In the genomic region with DNA sequence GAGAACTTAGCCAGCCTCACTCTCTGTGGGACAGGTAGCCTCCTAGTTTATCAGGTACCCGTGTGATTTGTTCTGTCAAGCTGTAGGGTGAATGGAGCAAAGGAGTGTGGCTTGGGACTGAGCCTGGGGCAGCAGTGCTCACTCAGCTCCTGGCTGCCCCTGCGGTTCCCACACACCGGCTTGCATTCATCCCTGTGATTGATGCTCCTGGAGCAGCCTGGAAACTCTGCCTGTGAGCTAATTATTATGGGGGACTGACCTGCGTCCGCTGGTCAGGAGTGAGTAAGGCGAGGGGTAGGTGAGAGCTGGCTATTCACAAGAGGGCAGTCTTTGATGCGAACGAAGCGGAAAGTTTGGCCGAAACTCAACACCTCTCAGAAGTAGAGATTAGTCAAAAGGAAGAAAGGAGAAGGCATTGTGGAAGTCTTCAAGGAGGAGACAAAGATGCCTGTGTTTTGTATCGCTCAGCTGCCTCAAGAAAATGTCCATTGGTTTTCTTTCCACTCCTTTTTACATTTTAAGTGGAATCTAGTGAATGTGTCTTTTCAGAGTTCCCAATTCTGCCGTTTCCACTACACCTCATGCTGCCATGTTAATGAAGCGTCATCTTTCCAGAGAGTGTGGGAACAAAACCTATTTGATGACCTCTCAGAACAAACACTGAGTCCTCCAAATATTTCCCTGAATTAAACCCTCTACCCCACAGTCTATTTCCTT, we compare ENCODE assay signal across 10 mouse cellular contexts.
A peak's percentile ranks its signal among the peaks of the same experiment; 100 is the strongest.
DNase-seq lines count a peak whose midpoint lies in the region; ATAC-seq lines count a peak whose summit lies in the region.
"Had no signal": no experiment of that assay in that cellular context is flagged by ENCODE, and none has a peak within 500 bp of the region (broad histone marks: within the 10 kb centered on the region; RNA-seq: fewer than 3 reads in every experiment).

No protein-coding gene starts in this region.

- H3K4me3 ChIP-seq in hindbrain, embryonic 11.5 days (ENCODE audit: low read depth, low read length), result no peak overlapping the region
- H3K4me3 ChIP-seq in hindbrain, embryonic 10.5 days, result no peak overlapping the region
- H3K4me3 ChIP-seq in embryonic facial prominence, embryonic 11.5 days (ENCODE audit: low read depth, low read length), result no peak overlapping the region
- no peak overlapping the region for H3K4me3 ChIP-seq in hindbrain, embryonic 14.5 days (replicated peaks; ENCODE audit: low read length)
- no peak overlapping the region for H3K4me3 ChIP-seq in midbrain, embryonic 15.5 days
- H3K4me3 ChIP-seq: heart, embryonic 15.5 days had no signal

- peak; percentile 40; the same call in 1 of the 2 replicates for ATAC-seq in hindbrain, embryonic 11.5 days (ENCODE audit: low FRiP score)
- peak; percentile 44; the same call in 1 of the 2 replicates for ATAC-seq in embryonic facial prominence, embryonic 11.5 days (replicated peaks; ENCODE audit: insufficient number of reproducible peaks, low FRiP score, low TSS enrichment, low read depth)
- peak; percentile 71 for ATAC-seq in hindbrain, embryonic 14.5 days (ENCODE audit: low FRiP score)
- peak; percentile 71 for ATAC-seq in midbrain, embryonic 15.5 days (replicated peaks)

- H3K4me2 ChIP-seq in hindbrain, embryonic 11.5 days (replicated peaks; ENCODE audit: low read depth, low read length), result no peak overlapping the region
- no peak overlapping the region for H3K4me2 ChIP-seq in embryonic facial prominence, embryonic 11.5 days (ENCODE audit: low read depth, low read length)
- no peak overlapping the region for H3K4me2 ChIP-seq in hindbrain, embryonic 14.5 days (replicated peaks)
- no peak overlapping the region for H3K4me2 ChIP-seq in midbrain, embryonic 15.5 days
- H3K4me2 ChIP-seq: heart, embryonic 15.5 days had no signal

- WGBS in hindbrain, embryonic 11.5 days, result 29% methylated on average over 13 of the region's 13 CpGs
- 41% methylated on average over 13 of the region's 13 CpGs for WGBS in hindbrain, embryonic 10.5 days
- WGBS in embryonic facial prominence, embryonic 11.5 days, result 23% methylated on average over 13 of the region's 13 CpGs
- 21% methylated on average over 13 of the region's 13 CpGs for WGBS in hindbrain, embryonic 14.5 days
- 30% methylated on average over 13 of the region's 13 CpGs for WGBS in midbrain, embryonic 15.5 days

- no peak overlapping the region for H3K9ac ChIP-seq in hindbrain, embryonic 11.5 days (ENCODE audit: low read depth, low read length)
- H3K9ac ChIP-seq in embryonic facial prominence, embryonic 11.5 days (replicated peaks; ENCODE audit: low read length), result no peak overlapping the region
- H3K9ac ChIP-seq in hindbrain, embryonic 14.5 days, result no peak overlapping the region
- H3K9ac ChIP-seq in midbrain, embryonic 15.5 days, result no peak overlapping the region
- H3K9ac ChIP-seq: heart, embryonic 15.5 days; liver, embryonic 14.5 days had no signal

- H3K27ac ChIP-seq in hindbrain, embryonic 11.5 days (ENCODE audit: low read depth, low read length), result no peak overlapping the region
- no peak overlapping the region; the same call in 1 of the 2 replicates for H3K27ac ChIP-seq in hindbrain, embryonic 10.5 days
- H3K27ac ChIP-seq in embryonic facial prominence, embryonic 11.5 days (replicated peaks; ENCODE audit: low read depth, low read length), result no peak overlapping the region
- H3K27ac ChIP-seq in hindbrain, embryonic 14.5 days, result no peak overlapping the region
- no peak overlapping the region for H3K27ac ChIP-seq in midbrain, embryonic 15.5 days
- H3K27ac ChIP-seq: heart, embryonic 15.5 days; liver, embryonic 14.5 days had no signal

- DNase-seq in hindbrain, embryonic 11.5 days (ENCODE audit: low spot score), result no peak
- DNase-seq in hindbrain, embryonic 10.5 days (ENCODE audit: low spot score), result no peak
- no peak for DNase-seq in embryonic facial prominence, embryonic 11.5 days (ENCODE audit: low spot score)
- DNase-seq in hindbrain, embryonic 14.5 days (ENCODE audit: low spot score), result no peak
- DNase-seq in spleen, adult 12 weeks (ENCODE audit: low spot score), result no peak
- no peak for DNase-seq in T-cell, adult 2 months (ENCODE audit: low spot score)
- no peak for DNase-seq in layer of hippocampus, adult 8-10 months (ENCODE audit: low spot score in 2 of 2)

- no peaks in the 10 kb centered on the region for H3K27me3 ChIP-seq in hindbrain, embryonic 11.5 days (ENCODE audit: control insufficient read depth, insufficient read depth, low read length)
- H3K27me3 ChIP-seq in hindbrain, embryonic 10.5 days (ENCODE audit: insufficient read depth, poor library complexity, severe bottlenecking), result no peaks in the 10 kb centered on the region
- no peaks in the 10 kb centered on the region for H3K27me3 ChIP-seq in embryonic facial prominence, embryonic 11.5 days (ENCODE audit: control insufficient read depth, insufficient read depth, low read length)
- no peaks in the 10 kb centered on the region for H3K27me3 ChIP-seq in hindbrain, embryonic 14.5 days (ENCODE audit: control insufficient read depth, insufficient read depth, low read length)
- H3K27me3 ChIP-seq in midbrain, embryonic 15.5 days (replicated peaks), result no peaks in the 10 kb centered on the region
- H3K27me3 ChIP-seq: heart, embryonic 15.5 days had no signal

- H3K9me3 ChIP-seq in hindbrain, embryonic 11.5 days (ENCODE audit: control insufficient read depth, low read length), result no peaks in the 10 kb centered on the region
- H3K9me3 ChIP-seq in hindbrain, embryonic 10.5 days, result no peaks in the 10 kb centered on the region
- H3K9me3 ChIP-seq in embryonic facial prominence, embryonic 11.5 days (replicated peaks; ENCODE audit: control insufficient read depth, low read length), result no peaks in the 10 kb centered on the region
- no peaks in the 10 kb centered on the region for H3K9me3 ChIP-seq in hindbrain, embryonic 14.5 days (ENCODE audit: control insufficient read depth, low read length)
- no peaks in the 10 kb centered on the region for H3K9me3 ChIP-seq in midbrain, embryonic 15.5 days
- H3K9me3 ChIP-seq: heart, embryonic 15.5 days had no signal

- H3K4me1 ChIP-seq in hindbrain, embryonic 11.5 days (replicated peaks; ENCODE audit: control insufficient read depth, insufficient read depth, low read length), result no peaks in the 10 kb centered on the region
- peaks cover 5% of the 10 kb centered on the region; the same call in 1 of the 2 replicates for H3K4me1 ChIP-seq in hindbrain, embryonic 10.5 days (replicated peaks)
- H3K4me1 ChIP-seq in embryonic facial prominence, embryonic 11.5 days (ENCODE audit: control insufficient read depth, insufficient read depth, low read length), result no peaks in the 10 kb centered on the region; the same call in 1 of the 2 replicates
- no peaks in the 10 kb centered on the region for H3K4me1 ChIP-seq in hindbrain, embryonic 14.5 days (replicated peaks; ENCODE audit: control insufficient read depth, insufficient read depth, low read length)
- no peaks in the 10 kb centered on the region for H3K4me1 ChIP-seq in midbrain, embryonic 15.5 days
- H3K4me1 ChIP-seq: heart, embryonic 15.5 days had no signal

- H3K36me3 ChIP-seq in hindbrain, embryonic 11.5 days (ENCODE audit: control insufficient read depth, insufficient read depth, low read length), result no peaks in the 10 kb centered on the region
- H3K36me3 ChIP-seq in hindbrain, embryonic 10.5 days, result no peaks in the 10 kb centered on the region
- H3K36me3 ChIP-seq in embryonic facial prominence, embryonic 11.5 days (replicated peaks; ENCODE audit: control insufficient read depth, insufficient read depth, low read depth, low read length), result no peaks in the 10 kb centered on the region
- H3K36me3 ChIP-seq in hindbrain, embryonic 14.5 days (replicated peaks; ENCODE audit: control insufficient read depth, insufficient read depth), result no peaks in the 10 kb centered on the region
- no peaks in the 10 kb centered on the region for H3K36me3 ChIP-seq in midbrain, embryonic 15.5 days (replicated peaks)
- H3K36me3 ChIP-seq: heart, embryonic 15.5 days had no signal
